Mouse (Mus musculus): ENCODE results near the gene 6820408C15Rik.

GRCm38 (mm10) chr2:152470973-152471372 lies 55.6 kb downstream of the 6820408C15Rik start:
- TF ChIP-seq GATA1 (IDR thresholded peaks at IDR 0.05; ENCODE audit: low read length) = no peak
- no peak for TF ChIP-seq TAL1 (IDR thresholded peaks at IDR 0.05; ENCODE audit: low read length)
